Mouse (Mus musculus): ENCODE measurements around the gene Coro1b.

DNA sequence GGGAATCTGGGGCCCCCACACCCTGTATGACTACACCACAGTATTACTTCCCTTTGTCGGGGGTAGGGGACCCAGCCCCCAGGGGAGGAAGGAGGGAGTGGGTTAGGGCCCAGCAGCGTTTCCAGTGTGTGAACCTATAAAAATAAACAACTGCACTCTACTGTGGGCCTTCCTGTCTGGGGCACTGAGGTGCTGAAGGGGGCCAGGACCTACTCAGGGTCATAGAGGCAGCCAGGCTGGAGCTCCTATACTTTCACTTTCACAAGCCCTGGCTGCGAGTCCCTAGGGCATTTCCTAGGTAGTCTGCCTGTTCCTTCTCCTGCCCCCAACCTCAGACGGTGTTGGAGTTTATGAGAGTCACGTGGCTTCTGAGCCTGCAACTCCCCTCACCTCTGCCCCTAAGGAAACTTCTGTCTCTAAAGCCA lies 34.6 kb upstream of the Coro1b start:
- no peak for TF ChIP-seq CTCF (IDR thresholded peaks at IDR 0.05; ENCODE audit: borderline replicate concordance, insufficient read depth, low read depth, low read length)
- no peak for TF ChIP-seq POLR2A (IDR thresholded peaks at IDR 0.05; ENCODE audit: borderline replicate concordance, insufficient read depth, low read length)

All from cerebellum, adult 2 months (tissue).